Mouse (Mus musculus) naive thymus-derived CD4-positive, alpha-beta T cell, adult 2 months (primary cell): ENCODE measurements around the gene Olfr1253.

Source experiments
- DNase-seq: peaks from one replicate; pipeline ENCODE4 v3.0.0-alpha.2; 2011; ENCODE audit warnings: low read depth

Gene Olfr1253

GRCm38 (mm10) chr2:89756990-89757389 lies at the start of gene Olfr1253:
Olfr1253 (minus strand) TSS chr2:89757090.
- DNase-seq = no peak

DNA sequence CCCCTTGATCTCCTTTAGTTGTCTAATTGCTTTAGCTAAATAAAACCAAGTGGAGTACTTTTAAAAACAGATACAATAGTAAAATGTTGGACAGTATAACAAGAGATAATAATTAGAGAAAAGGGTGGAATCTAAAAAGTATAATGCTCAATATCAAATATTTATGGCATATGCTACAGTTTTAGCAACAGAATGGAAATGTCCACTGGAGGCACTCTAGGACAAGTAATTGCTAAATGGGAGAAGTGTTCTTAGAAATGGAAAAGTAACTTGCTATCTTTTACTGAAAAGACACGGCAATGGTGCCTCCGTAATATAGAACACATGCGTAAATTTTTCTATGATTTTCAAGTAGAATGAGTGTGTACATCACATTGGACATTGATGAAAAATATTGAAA lies 42.7 kb upstream of the Olfr1253 start:
- DNase-seq = no peak

DNA sequence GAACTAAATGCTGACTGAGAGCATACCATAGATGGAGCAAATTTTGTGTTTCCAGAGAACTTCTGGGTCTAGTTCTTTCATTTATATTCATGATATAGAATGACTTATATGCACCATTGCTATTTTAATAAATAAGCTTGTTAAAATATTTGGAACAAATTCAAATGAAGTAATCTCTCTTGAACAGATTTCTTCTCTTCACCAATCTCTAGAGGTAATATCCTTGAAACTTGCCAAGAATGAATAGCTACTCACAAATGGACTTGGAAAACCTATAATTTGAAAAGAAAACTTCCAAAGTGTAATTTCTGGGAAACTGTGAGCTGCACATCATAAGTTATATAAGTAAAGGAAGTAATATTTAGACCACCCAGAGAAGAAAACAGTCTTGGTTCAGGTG lies 36.6 kb upstream of the Olfr1253 start, which contains the start of gene Olfr1254:
Gene Olfr1254 (minus strand): TSS at position 101 of the 400 bp plus-strand sequence.
- DNase-seq = no peak

GRCm38 (mm10) chr2:89724912-89725311 lies 32.0 kb downstream of the Olfr1253 start, which contains the start of gene Olfr1252:
Olfr1252 (minus strand) TSS chr2:89725012.
- no peak for DNase-seq
